Mouse (Mus musculus): ENCODE results near the gene Pidd1. TPM values are rescaled to one million over a fixed set of nuclear protein-coding genes. Genes with fewer than 3 reads are reported as not detected.

Pidd1 gene
- 5.6 and 9.3 TPM in 2 replicates for polyA plus RNA-seq (2012)

- TF ChIP-seq GATA1 (IDR thresholded peaks at IDR 0.05; ENCODE audit: low read length): no peak
- TF ChIP-seq TAL1 (IDR thresholded peaks at IDR 0.05; ENCODE audit: low read length): no peak
- H3K9me3 ChIP-seq (ENCODE audit: control insufficient read depth, low read length): no peaks in the 10 kb centered on the region
- H3K36me3 ChIP-seq (ENCODE audit: control insufficient read depth): peaks cover 50% of the 10 kb centered on the region
- H3K27me3 ChIP-seq (ENCODE audit: control insufficient read depth): no peaks in the 10 kb centered on the region
- H3K4me3 ChIP-seq (replicated peaks): peak within 1 kb of the TSS; percentile 71
- peaks cover 78% of the 10 kb centered on the region for H3K4me1 ChIP-seq (ENCODE audit: control insufficient read depth)
Measured at GRCm38 (mm10) chr7:141443828-141444237, at the start of gene Pidd1. Gene Pidd1 (minus strand): TSS chr7:141444025.

GRCm38 (mm10) chr7:141492738-141493137 lies 48.9 kb upstream of the Pidd1 start:
- Histone ChIP-seq H3K36me3 (ENCODE audit: control insufficient read depth) (peaks cover 75% of the 10 kb centered on the region), H3K4me1 (ENCODE audit: control insufficient read depth) (peaks cover 25% of the 10 kb centered on the region), H3K9me3 (ENCODE audit: control insufficient read depth, low read length) (no peaks in the 10 kb centered on the region), H3K4me3 (replicated peaks) (no peak overlapping the region), H3K27me3 (ENCODE audit: control insufficient read depth) (no peaks in the 10 kb centered on the region)
- no peak for TF ChIP-seq GATA1 (IDR thresholded peaks at IDR 0.05; ENCODE audit: low read length)
- TF ChIP-seq TAL1 (IDR thresholded peaks at IDR 0.05; ENCODE audit: low read length): no peak

- no peak overlapping the region for H3K4me3 ChIP-seq (replicated peaks)
- TF ChIP-seq TAL1 (IDR thresholded peaks at IDR 0.05; ENCODE audit: low read length) (no peak), GATA1 (IDR thresholded peaks at IDR 0.05; ENCODE audit: low read length) (no peak)
- H3K36me3 ChIP-seq (ENCODE audit: control insufficient read depth): peaks cover 70% of the 10 kb centered on the region
- H3K4me1 ChIP-seq (ENCODE audit: control insufficient read depth): peaks cover 29% of the 10 kb centered on the region
- H3K9me3 ChIP-seq (ENCODE audit: control insufficient read depth, low read length): no peaks in the 10 kb centered on the region
- no peaks in the 10 kb centered on the region for H3K27me3 ChIP-seq (ENCODE audit: control insufficient read depth)
Measured at GRCm38 (mm10) chr7:141491151-141491550, 47.3 kb upstream of the Pidd1 start.

- peaks cover 21% of the 10 kb centered on the region for H3K27me3 ChIP-seq (ENCODE audit: control insufficient read depth)
- peaks cover 47% of the 10 kb centered on the region for H3K36me3 ChIP-seq (ENCODE audit: control insufficient read depth)
- TF ChIP-seq GATA1 (IDR thresholded peaks at IDR 0.05; ENCODE audit: low read length) (no peak), TAL1 (IDR thresholded peaks at IDR 0.05; ENCODE audit: low read length) (no peak)
- H3K4me3 ChIP-seq (replicated peaks): no peak overlapping the region
- peaks cover 32% of the 10 kb centered on the region for H3K4me1 ChIP-seq (ENCODE audit: control insufficient read depth)
- no peaks in the 10 kb centered on the region for H3K9me3 ChIP-seq (ENCODE audit: control insufficient read depth, low read length)
Measured at GRCm38 (mm10) chr7:141487141-141487540, 43.3 kb upstream of the Pidd1 start.

- TF ChIP-seq GATA1 (IDR thresholded peaks at IDR 0.05; ENCODE audit: low read length): no peak
- TF ChIP-seq TAL1 (IDR thresholded peaks at IDR 0.05; ENCODE audit: low read length): no peak
- Histone ChIP-seq H3K4me1 (ENCODE audit: control insufficient read depth) (peaks cover 32% of the 10 kb centered on the region), H3K36me3 (ENCODE audit: control insufficient read depth) (peaks cover 38% of the 10 kb centered on the region)
Measured at GRCm38 (mm10) chr7:141486239-141486638, 42.4 kb upstream of the Pidd1 start.

GRCm38 (mm10) chr7:141485606-141486005 lies 41.8 kb upstream of the Pidd1 start:
- H3K4me3 ChIP-seq (replicated peaks): no peak overlapping the region
- peaks cover 32% of the 10 kb centered on the region for H3K4me1 ChIP-seq (ENCODE audit: control insufficient read depth)
- TF ChIP-seq GATA1 (IDR thresholded peaks at IDR 0.05; ENCODE audit: low read length) (no peak), TAL1 (IDR thresholded peaks at IDR 0.05; ENCODE audit: low read length) (no peak)
- no peaks in the 10 kb centered on the region; the same call in 1 of the 2 replicates for H3K9me3 ChIP-seq (ENCODE audit: control insufficient read depth, low read length)
- peaks cover 36% of the 10 kb centered on the region for H3K27me3 ChIP-seq (ENCODE audit: control insufficient read depth)
- H3K36me3 ChIP-seq (ENCODE audit: control insufficient read depth): peaks cover 35% of the 10 kb centered on the region

More at GRCm38 (mm10) chr7:141486239-141486638, 42.4 kb upstream of the Pidd1 start:
- Histone ChIP-seq H3K9me3 (ENCODE audit: control insufficient read depth, low read length) (no peaks in the 10 kb centered on the region; the same call in 1 of the 2 replicates), H3K27me3 (ENCODE audit: control insufficient read depth) (peaks cover 30% of the 10 kb centered on the region), H3K4me3 (replicated peaks) (no peak overlapping the region)

- H3K27me3 ChIP-seq (ENCODE audit: control insufficient read depth): peaks cover 38% of the 10 kb centered on the region
- H3K4me3 ChIP-seq (replicated peaks): no peak overlapping the region
- peaks cover 33% of the 10 kb centered on the region for H3K4me1 ChIP-seq (ENCODE audit: control insufficient read depth)
- H3K36me3 ChIP-seq (ENCODE audit: control insufficient read depth): peaks cover 33% of the 10 kb centered on the region
- no peaks in the 10 kb centered on the region; the same call in 1 of the 2 replicates for H3K9me3 ChIP-seq (ENCODE audit: control insufficient read depth, low read length)
- no peak for TF ChIP-seq GATA1 (IDR thresholded peaks at IDR 0.05; ENCODE audit: low read length)
- TF ChIP-seq TAL1 (IDR thresholded peaks at IDR 0.05; ENCODE audit: low read length): no peak
Measured at GRCm38 (mm10) chr7:141485186-141485585, 41.4 kb upstream of the Pidd1 start.

- Histone ChIP-seq H3K4me1 (ENCODE audit: control insufficient read depth) (peaks cover 35% of the 10 kb centered on the region), H3K27me3 (ENCODE audit: control insufficient read depth) (peaks cover 38% of the 10 kb centered on the region), H3K36me3 (ENCODE audit: control insufficient read depth) (peaks cover 32% of the 10 kb centered on the region), H3K4me3 (replicated peaks) (no peak overlapping the region), H3K9me3 (ENCODE audit: control insufficient read depth, low read length) (no peaks in the 10 kb centered on the region; the same call in 1 of the 2 replicates)
- no peak for TF ChIP-seq GATA1 (IDR thresholded peaks at IDR 0.05; ENCODE audit: low read length)
- TF ChIP-seq TAL1 (IDR thresholded peaks at IDR 0.05; ENCODE audit: low read length): no peak
Measured at GRCm38 (mm10) chr7:141484186-141485120, 40.6 kb upstream of the Pidd1 start.

GRCm38 (mm10) chr7:141483114-141483653 lies 39.4 kb upstream of the Pidd1 start:
- TF ChIP-seq TAL1 (IDR thresholded peaks at IDR 0.05; ENCODE audit: low read length): no peak
- TF ChIP-seq GATA1 (IDR thresholded peaks at IDR 0.05; ENCODE audit: low read length): no peak
- H3K4me1 ChIP-seq (ENCODE audit: control insufficient read depth): peaks cover 36% of the 10 kb centered on the region
- H3K4me3 ChIP-seq (replicated peaks): no peak overlapping the region
- H3K36me3 ChIP-seq (ENCODE audit: control insufficient read depth): peaks cover 26% of the 10 kb centered on the region
- no peaks in the 10 kb centered on the region; the same call in 1 of the 2 replicates for H3K9me3 ChIP-seq (ENCODE audit: control insufficient read depth, low read length)
- H3K27me3 ChIP-seq (ENCODE audit: control insufficient read depth): peaks cover 38% of the 10 kb centered on the region

Data from erythroblast, embryonic 14.5 days (primary cell).